Mouse (Mus musculus): Measurements from ENCODE around the gene Ly6g6e.

GRCm38 (mm10) chr17:35032323-35032870 lies 44.3 kb upstream of the Ly6g6e start:
- TF ChIP-seq POLR2A (IDR thresholded peaks at IDR 0.05; ENCODE audit: insufficient read depth, low read length) (no peak), CTCF (IDR thresholded peaks at IDR 0.05; ENCODE audit: low read depth, low read length) (no peak)
